Mouse (Mus musculus) bone marrow, adult 2 months (tissue): Measurements from ENCODE around the gene Cenpm.

Experiments used
- CTCF ChIP-seq: fragments of 200-500 bp; IDR thresholded peaks from 2 replicates; pipeline ENCODE4 v1.5.1; 2011; ENCODE audit warnings: low read length, control low read depth; ENCODE audit not compliant: control insufficient read depth, insufficient read depth
- POLR2A ChIP-seq: fragments of 200-500 bp; IDR thresholded peaks from 2 replicates; pipeline ENCODE4 v1.6.1; 2011; ENCODE audit warnings: low read depth, mild to moderate bottlenecking, control low read depth, low read length, borderline replicate concordance; ENCODE audit not compliant: control insufficient read depth

GRCm38 (mm10) chr15:82216142-82216827 lies 28.3 kb downstream of the Cenpm start:
- TF ChIP-seq CTCF = no peak
- no peak for TF ChIP-seq POLR2A
